Mouse (Mus musculus) layer of hippocampus, postnatal 10 days (tissue): ENCODE data around the gene Mapk9. TPM values are rescaled to one million over a fixed set of nuclear protein-coding genes. Genes with fewer than 3 reads are reported as not detected.
"Not testable (repeated sequence)": the region's sequence is repeated elsewhere in the genome, so short reads cannot be mapped to it uniquely, and the experiment has no call there.

Experiments used
- DNase-seq, 2 experiments: peaks; one replicate each; pipeline ENCODE4 v3.0.0; 2021; ENCODE audit warnings: low spot score in 2 of 2
- long read RNA-seq: library from polyadenylated mRNA; stranded (forward); transcript quantifications from one replicate; pipeline ENCODE4 v2.0.0, GENCODE M21; 2023
- total RNA-seq, 2 experiments: library from RNA; stranded (reverse); gene quantifications; 2 replicates each; pipeline ENCODE4 v1.2.3; 2021

The Mapk9 gene
- total RNA-seq: 100 to 1,000 TPM; 151 to 152 TPM
- long read RNA-seq, full-length matches to known transcripts: 42 of 75 reads
- long read RNA-seq, partial matches to known transcripts: 23 of 75 reads
- long read RNA-seq, other reads (novel, unspliced or antisense): 10 of 75 reads

GRCm38 (mm10) chr11:49846401-49847070 lies at the start of gene Mapk9:
Gene Mapk9 (plus strand): TSS chr11:49846751.
- DNase-seq: peak; percentile 97 to 99

- no peak for DNase-seq
Measured at GRCm38 (mm10) chr11:49798931-49799330, 47.6 kb upstream of the Mapk9 start.

GRCm38 (mm10) chr11:49801516-49801915 lies 45.0 kb upstream of the Mapk9 start:
- DNase-seq: peak in 1 of 2 experiments; percentile 27

GRCm38 (mm10) chr11:49803801-49804200 lies 42.8 kb upstream of the Mapk9 start:
- no peak for DNase-seq

- no peak for DNase-seq
Measured at GRCm38 (mm10) chr11:49806218-49806617, 40.3 kb upstream of the Mapk9 start.

- no peak for DNase-seq
Measured at GRCm38 (mm10) chr11:49808946-49809345, 37.6 kb upstream of the Mapk9 start.

- not testable (repeated sequence) for DNase-seq
Measured at GRCm38 (mm10) chr11:49810696-49811095, 35.9 kb upstream of the Mapk9 start.

GRCm38 (mm10) chr11:49811099-49811541 lies 35.4 kb upstream of the Mapk9 start:
- DNase-seq: no peak

- DNase-seq: no peak
Measured at GRCm38 (mm10) chr11:49811879-49812278, 34.7 kb upstream of the Mapk9 start.

GRCm38 (mm10) chr11:49818869-49819566 lies 27.5 kb upstream of the Mapk9 start:
- peak; percentile 16 to 35 for DNase-seq

GRCm38 (mm10) chr11:49819676-49820075 lies 26.9 kb upstream of the Mapk9 start:
- DNase-seq: no peak

- DNase-seq: no peak
Measured at GRCm38 (mm10) chr11:49820928-49821327, 25.6 kb upstream of the Mapk9 start.

GRCm38 (mm10) chr11:49821546-49821945 lies 25.0 kb upstream of the Mapk9 start:
- DNase-seq: no peak

- DNase-seq: no peak
Measured at GRCm38 (mm10) chr11:49822337-49822736, 24.2 kb upstream of the Mapk9 start.

GRCm38 (mm10) chr11:49824896-49825295 lies 21.7 kb upstream of the Mapk9 start:
- DNase-seq: peak; percentile 73 to 74

- no peak for DNase-seq
Measured at GRCm38 (mm10) chr11:49827243-49827642, 19.3 kb upstream of the Mapk9 start.

GRCm38 (mm10) chr11:49829176-49829745 lies 17.3 kb upstream of the Mapk9 start:
- DNase-seq: no peak

- DNase-seq: peak in 1 of 2 experiments; percentile 27
Measured at GRCm38 (mm10) chr11:49831980-49832379, 14.6 kb upstream of the Mapk9 start.

GRCm38 (mm10) chr11:49832962-49833361 lies 13.6 kb upstream of the Mapk9 start:
- DNase-seq: no peak

- no peak for DNase-seq
Measured at GRCm38 (mm10) chr11:49834248-49834647, 12.3 kb upstream of the Mapk9 start.

- DNase-seq: no peak
Measured at GRCm38 (mm10) chr11:49835257-49835956, 11.1 kb upstream of the Mapk9 start.
